Mouse (Mus musculus) lung, adult 2 months (tissue): Measurements from ENCODE around the gene Cdh23.

ENCODE experiments used
- CTCF ChIP-seq: fragments of 200-500 bp; IDR thresholded peaks from 2 replicates; pipeline ENCODE4 v1.5.1; 2011; ENCODE audit warnings: mild to moderate bottlenecking, low read length, control low read depth; ENCODE audit not compliant: insufficient read depth
- POLR2A ChIP-seq: fragments of 200-500 bp; IDR thresholded peaks from 2 replicates; pipeline ENCODE4 v1.6.1; 2011; ENCODE audit warnings: low read depth, mild to moderate bottlenecking, control low read depth, low read length, borderline replicate concordance; ENCODE audit errors: extremely low read depth

DNA sequence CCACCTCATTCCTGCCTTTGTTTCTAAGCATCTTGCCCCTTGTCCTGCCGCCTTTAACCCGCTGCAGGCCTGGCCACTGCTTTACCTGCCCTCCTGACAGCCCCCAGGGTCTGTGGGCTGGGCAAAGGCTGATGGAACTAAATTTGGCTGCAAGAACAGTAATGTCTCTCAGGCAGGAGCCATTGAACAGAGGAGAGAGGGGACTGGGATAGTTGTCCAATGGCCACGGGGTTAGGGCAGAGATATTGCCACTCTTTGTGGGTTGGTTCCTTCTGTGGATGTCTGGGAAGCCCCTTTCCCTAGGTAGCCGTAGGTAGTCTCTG lies 342.3 kb downstream of the Cdh23 start:
- TF ChIP-seq POLR2A (no peak), CTCF (no peak)
